Mouse (Mus musculus) G1E (cell line): ENCODE measurements at regions not wholly inside any gene's neighbourhood (a gene's known extent, or its start where the extent isn't known, plus 50 kb on each side); places are given as distances from the start of the nearest gene placed in this dataset.

ENCODE experiments used
- ATAC-seq: 2 replicates; pipeline ENCODE4 v1.8.0; 2016; ENCODE audit warnings: mild to moderate bottlenecking; ENCODE audit not compliant: insufficient number of reproducible peaks, poor library complexity, low FRiP score, severe bottlenecking; ENCODE audit errors: extremely low read depth
- DNase-seq: peaks from one replicate; pipeline ENCODE4 v3.0.0; 2012; ENCODE audit warnings: low spot score
- H3K27me3 ChIP-seq: 2 replicates; pipeline ENCODE4 v1.6.1; 2012; ENCODE audit warnings: mild to moderate bottlenecking, low read length, inconsistent platforms; ENCODE audit not compliant: insufficient read depth
- H3K36me3 ChIP-seq: replicated peaks from 2 replicates; pipeline ENCODE3; 2012; ENCODE audit warnings: mild to moderate bottlenecking, inconsistent platforms
- H3K4me1 ChIP-seq: 2 replicates; pipeline ENCODE4 v1.6.1; 2012; ENCODE audit warnings: low read depth, low read length, inconsistent platforms, mixed read lengths; ENCODE audit not compliant: insufficient read depth
- H3K4me3 ChIP-seq: 2 replicates; pipeline ENCODE4 v1.5.1; 2012; ENCODE audit warnings: low read depth, mild to moderate bottlenecking, inconsistent platforms, low read length, moderate library complexity, mixed read lengths
- H3K9me3 ChIP-seq: replicated peaks from 2 replicates; pipeline ENCODE4 v1.6.1; 2012; ENCODE audit warnings: inconsistent platforms
- CTCF ChIP-seq: IDR thresholded peaks from 2 replicates; pipeline ENCODE4 v1.5.1; 2012; ENCODE audit warnings: low read depth, low read length, inconsistent platforms, mixed read lengths
- GATA1 ChIP-seq: IDR thresholded peaks from 2 replicates; pipeline ENCODE4 v1.6.1; 2012; ENCODE audit warnings: borderline replicate concordance, low read length, inconsistent platforms, mixed read lengths
- GATA2 ChIP-seq: IDR thresholded peaks from 2 replicates; pipeline ENCODE4 v1.6.1; 2012; ENCODE audit warnings: low read depth, low read length, inconsistent platforms, borderline replicate concordance
- POLR2AphosphoS5 ChIP-seq: IDR thresholded peaks from 2 replicates; pipeline ENCODE4 v1.6.1; 2012; ENCODE audit warnings: low read depth, low read length, inconsistent platforms; ENCODE audit not compliant: insufficient replicate concordance
- TAL1 ChIP-seq: conservative IDR thresholded peaks from 2 replicates; pipeline ENCODE4 v1.6.1; 2012; ENCODE audit warnings: low read depth, low read length, inconsistent platforms, mixed read lengths

DNA sequence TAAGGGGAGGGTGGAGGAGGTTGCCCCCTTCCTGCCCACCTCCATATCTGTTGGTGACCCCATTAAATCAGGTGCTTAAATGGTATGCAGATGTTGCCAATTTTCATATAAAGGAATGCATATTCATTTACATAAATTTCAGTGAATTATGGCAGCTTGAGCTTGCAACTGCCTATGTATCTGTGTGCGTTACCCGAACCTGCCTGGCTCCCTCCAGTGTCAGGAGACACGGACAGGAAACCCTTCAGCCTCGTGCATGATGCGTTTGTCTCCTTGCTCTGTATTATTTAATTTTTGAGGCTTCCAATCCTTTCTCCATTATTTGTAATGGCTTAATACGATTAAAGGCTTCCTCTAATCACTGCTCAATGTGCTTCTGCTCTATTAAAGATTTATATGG lies 98.4 kb downstream of the Cbln1 start:
- no peak for ATAC-seq
- TF ChIP-seq GATA2 (no peak), GATA1 (no peak), CTCF (no peak), TAL1 (no peak), POLR2AphosphoS5 (no peak)
- Histone ChIP-seq H3K36me3 (no peaks in the 10 kb centered on the region), H3K27me3 (no peaks in the 10 kb centered on the region), H3K9me3 (peaks cover 51% of the 10 kb centered on the region), H3K4me3 (no peak overlapping the region), H3K4me1 (no peaks in the 10 kb centered on the region)
- DNase-seq: no peak

DNA sequence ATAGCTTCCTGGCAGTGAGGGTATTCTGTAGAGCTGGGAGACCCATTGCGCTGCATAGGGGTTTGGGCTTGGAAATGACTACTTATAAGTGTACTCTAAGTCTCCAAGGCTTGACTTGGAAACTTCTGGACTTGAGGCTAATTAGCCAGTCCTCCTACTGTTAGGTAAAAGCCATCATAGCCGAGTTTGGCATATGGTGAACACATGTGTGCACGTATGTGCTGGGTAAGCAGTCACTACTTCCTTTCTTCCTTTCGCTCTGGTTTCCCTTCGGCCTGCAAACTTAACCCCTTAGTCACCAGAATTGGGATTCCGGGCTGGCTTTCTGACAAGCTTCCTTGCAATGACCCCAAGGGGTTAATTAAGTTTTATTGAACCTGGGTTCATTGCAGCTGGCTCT lies 98.9 kb downstream of the Cbln1 start:
- Histone ChIP-seq H3K27me3 (no peaks in the 10 kb centered on the region), H3K9me3 (peaks cover 54% of the 10 kb centered on the region), H3K36me3 (no peaks in the 10 kb centered on the region), H3K4me3 (no peak overlapping the region), H3K4me1 (no peaks in the 10 kb centered on the region)
- no peak for TF ChIP-seq POLR2AphosphoS5
- TF ChIP-seq CTCF: no peak
- TF ChIP-seq TAL1: no peak
- TF ChIP-seq GATA2: no peak
- TF ChIP-seq GATA1: no peak
- ATAC-seq: no peak
- no peak for DNase-seq

DNA sequence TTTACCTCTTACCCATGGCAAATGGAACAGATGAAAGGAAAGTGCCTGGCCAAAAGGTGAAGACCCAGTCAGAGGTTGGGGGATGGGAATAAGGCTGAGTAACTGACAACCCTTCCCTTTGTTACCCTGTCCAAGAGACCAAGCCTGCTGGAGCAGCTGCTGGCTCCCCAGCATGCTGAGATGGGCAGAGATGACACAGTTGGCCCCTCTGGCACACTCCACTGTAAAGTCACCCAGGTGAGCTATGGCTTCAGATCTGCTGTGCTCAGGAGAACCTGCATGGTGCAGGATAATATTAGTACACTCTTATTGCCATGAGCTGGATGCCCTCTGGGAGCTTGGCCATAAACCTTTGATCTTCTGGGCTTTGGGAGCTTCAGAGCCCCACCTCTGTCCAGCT lies 100.3 kb downstream of the Cbln1 start:
- H3K4me1 ChIP-seq: no peaks in the 10 kb centered on the region
- no peak for TF ChIP-seq TAL1
- no peak for TF ChIP-seq CTCF
- no peak for TF ChIP-seq GATA1
- TF ChIP-seq GATA2: no peak
- TF ChIP-seq POLR2AphosphoS5: no peak
- no peaks in the 10 kb centered on the region for H3K27me3 ChIP-seq
- no peaks in the 10 kb centered on the region for H3K36me3 ChIP-seq
- no peak for ATAC-seq
- no peak for DNase-seq
- H3K4me3 ChIP-seq: no peak overlapping the region
- H3K9me3 ChIP-seq: peaks cover 57% of the 10 kb centered on the region

DNA sequence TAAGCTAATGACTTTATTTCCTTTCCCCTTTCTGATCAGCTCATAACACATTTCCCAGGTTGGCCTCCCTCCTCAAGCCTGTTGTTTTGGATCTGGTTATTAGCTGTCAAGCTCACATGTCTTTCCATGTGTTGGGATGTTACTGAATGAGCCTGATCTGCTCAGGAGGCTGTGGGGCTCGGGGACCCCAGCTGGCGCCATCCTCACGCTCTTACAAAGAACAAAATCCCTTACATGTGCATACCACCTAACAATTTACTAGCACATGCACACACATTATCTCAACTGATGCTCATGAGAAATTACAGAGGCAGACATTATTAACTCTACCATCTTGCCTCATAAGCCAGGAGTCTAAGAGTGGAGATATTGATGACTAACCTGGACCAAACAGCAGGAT lies 102.2 kb downstream of the Cbln1 start:
- no peaks in the 10 kb centered on the region for H3K36me3 ChIP-seq
- no peak for ATAC-seq
- H3K4me3 ChIP-seq: no peak overlapping the region
- DNase-seq: no peak
- peaks cover 57% of the 10 kb centered on the region for H3K9me3 ChIP-seq
- TF ChIP-seq CTCF (no peak), GATA1 (no peak), TAL1 (no peak), POLR2AphosphoS5 (no peak), GATA2 (no peak)
- H3K27me3 ChIP-seq: no peaks in the 10 kb centered on the region
- no peaks in the 10 kb centered on the region for H3K4me1 ChIP-seq

DNA sequence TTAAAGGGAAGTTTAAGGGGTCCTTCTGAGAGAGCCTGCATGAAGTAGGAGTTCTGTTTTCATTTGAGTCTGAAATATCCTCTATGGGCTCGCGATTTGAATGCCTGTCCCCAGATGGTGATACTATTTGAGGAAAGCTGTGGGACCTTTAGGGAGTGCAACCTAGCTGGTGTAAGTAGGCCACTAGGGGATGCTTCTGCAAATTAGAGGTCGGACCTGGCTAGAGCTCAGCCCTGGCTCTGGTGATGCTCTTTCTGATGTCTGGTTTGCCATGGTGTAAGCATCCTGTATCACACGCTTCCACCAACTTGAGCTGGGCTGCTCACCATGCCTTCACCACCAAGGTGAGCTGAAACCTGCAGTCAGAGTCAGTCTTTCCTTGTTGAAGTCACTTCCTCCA lies 121.9 kb downstream of the Cbln1 start:
- H3K36me3 ChIP-seq: no peaks in the 10 kb centered on the region
- ATAC-seq (no peak), DNase-seq (no peak)
- H3K4me3 ChIP-seq: no peak overlapping the region
- H3K9me3 ChIP-seq: peaks cover 54% of the 10 kb centered on the region
- TF ChIP-seq GATA2: no peak
- TF ChIP-seq TAL1: no peak
- TF ChIP-seq POLR2AphosphoS5: no peak
- TF ChIP-seq GATA1: no peak
- TF ChIP-seq CTCF: no peak
- no peaks in the 10 kb centered on the region for H3K4me1 ChIP-seq
- H3K27me3 ChIP-seq: no peaks in the 10 kb centered on the region

DNA sequence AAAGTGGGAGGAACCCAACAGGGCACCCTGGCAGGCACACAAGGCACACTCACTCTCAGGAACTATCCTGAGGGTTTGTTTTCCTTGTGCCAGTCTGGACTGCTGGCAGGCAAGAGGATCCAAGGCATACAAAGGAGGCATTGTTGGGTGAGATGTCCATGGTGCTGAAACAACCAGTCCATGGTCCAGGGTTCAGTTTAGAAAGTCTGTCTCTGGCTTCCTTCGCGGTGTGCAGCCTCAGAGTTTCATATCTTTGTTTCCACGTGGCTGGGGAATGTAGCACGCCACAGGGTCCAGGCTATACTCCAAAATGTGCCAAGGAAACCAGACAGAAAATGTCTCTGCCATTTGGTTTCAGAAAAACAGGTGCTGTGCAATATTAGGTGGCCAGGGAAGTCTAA lies 122.6 kb downstream of the Cbln1 start:
- H3K27me3 ChIP-seq: no peaks in the 10 kb centered on the region
- H3K4me1 ChIP-seq: no peaks in the 10 kb centered on the region
- H3K36me3 ChIP-seq: no peaks in the 10 kb centered on the region
- no peak for ATAC-seq
- H3K9me3 ChIP-seq: peaks cover 54% of the 10 kb centered on the region
- no peak for DNase-seq
- H3K4me3 ChIP-seq: no peak overlapping the region
- no peak for TF ChIP-seq CTCF
- TF ChIP-seq GATA2: no peak
- no peak for TF ChIP-seq GATA1
- no peak for TF ChIP-seq TAL1
- TF ChIP-seq POLR2AphosphoS5: no peak

DNA sequence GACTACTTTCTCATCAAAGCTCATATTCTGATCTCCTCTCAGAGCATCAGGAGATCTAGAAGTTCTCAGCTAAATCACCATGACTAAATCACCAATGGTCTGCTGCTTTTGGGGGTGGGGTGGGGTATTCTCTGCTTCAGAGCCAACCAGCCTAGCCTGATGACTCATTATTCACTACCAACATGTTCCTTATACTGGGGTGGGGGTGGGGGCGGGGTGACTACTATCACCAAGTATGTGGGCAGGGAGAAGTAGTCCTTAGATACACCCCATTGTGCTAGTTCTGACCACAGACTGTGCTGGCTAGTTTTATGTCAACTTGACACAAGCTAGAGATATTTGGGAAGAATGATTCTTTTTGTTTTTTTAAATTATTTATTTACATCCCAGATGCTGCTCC lies 143.0 kb downstream of the Cbln1 start:
- Histone ChIP-seq H3K4me1 (no peaks in the 10 kb centered on the region), H3K27me3 (no peaks in the 10 kb centered on the region), H3K4me3 (no peak overlapping the region), H3K9me3 (peaks cover 30% of the 10 kb centered on the region), H3K36me3 (no peaks in the 10 kb centered on the region)
- TF ChIP-seq POLR2AphosphoS5 (no peak), GATA1 (no peak), GATA2 (no peak), CTCF (no peak), TAL1 (no peak)
- no peak for ATAC-seq
- no peak for DNase-seq
